Mouse (Mus musculus) lung, embryonic 14.5 days (tissue): ENCODE results near the gene Copz2. TPM values are rescaled to one million over a fixed set of nuclear protein-coding genes. Genes with fewer than 3 reads are reported as not detected.
A peak's percentile ranks its signal among the peaks of the same experiment; 100 is the strongest.
"Not testable (repeated sequence)": the region's sequence is repeated elsewhere in the genome, so short reads cannot be mapped to it uniquely, and the experiment has no call there.

ENCODE experiments used
- ATAC-seq: fragments of 200-750 bp; cut with Nextera tagmentation; 2 replicates; pipeline ENCODE4 v1.8.0; 2017; ENCODE audit warnings: mild to moderate bottlenecking, moderate TSS enrichment, moderate library complexity; ENCODE audit not compliant: insufficient read depth
- DNase-seq: peaks from one replicate; pipeline ENCODE4 v3.0.0-alpha.2; 2015
- H3K27ac ChIP-seq: fragments of 300-500 bp; sonication (generic); 2 replicates; pipeline ENCODE4 v1.5.1; 2014; ENCODE audit warnings: low read depth, mild to moderate bottlenecking, moderate library complexity
- H3K27me3 ChIP-seq: fragments of 300-500 bp; sonication (generic); 2 replicates; pipeline ENCODE4 v1.6.1; 2014; ENCODE audit warnings: low read length, control low read depth; ENCODE audit not compliant: insufficient read depth
- H3K36me3 ChIP-seq: fragments of 300-500 bp; sonication (generic); 2 replicates; pipeline ENCODE4 v1.6.1; 2014; ENCODE audit warnings: control low read depth; ENCODE audit not compliant: insufficient read depth
- H3K4me1 ChIP-seq: fragments of 300-500 bp; sonication (generic); 2 replicates; pipeline ENCODE4 v1.6.1; 2014; ENCODE audit warnings: antibody characterized with exemption, control low read depth; ENCODE audit not compliant: insufficient read depth
- H3K4me2 ChIP-seq: fragments of 300-500 bp; sonication (generic); 2 replicates; pipeline ENCODE4 v1.6.1; 2014; ENCODE audit warnings: mild to moderate bottlenecking
- H3K4me3 ChIP-seq: fragments of 300-500 bp; sonication (generic); 2 replicates; pipeline ENCODE4 v1.5.1; 2014; ENCODE audit warnings: low read depth, low read length
- H3K9ac ChIP-seq: fragments of 300-500 bp; sonication (generic); 2 replicates; pipeline ENCODE4 v1.6.1; 2014
- H3K9me3 ChIP-seq: fragments of 300-500 bp; sonication (generic); 2 replicates; pipeline ENCODE4 v1.6.1; 2016; ENCODE audit warnings: low read depth, low read length, control low read depth
- CTCF ChIP-seq: IDR thresholded peaks from 2 replicates; pipeline ENCODE4 v1.5.1; 2016; ENCODE audit warnings: antibody characterized with exemption, low read depth
- WGBS: fragments of 180-500 bp; shearing (Covaris S2); extraction: QIAGEN DNeasy Blood & Tissue Kit; methylation state at CpG from one replicate; pipeline ENCODE4 v1.1.7; 2014; 5-methylcytosine and 5-hydroxymethylcytosine counted together
- polyA plus RNA-seq: library from polyadenylated mRNA; unstranded; fragments of >200 nt; fragmentation: Nextera tagmentation; extraction: Ambion mirVana; gene quantifications from 2 replicates; pipeline ENCODE4 v1.2.1, GENCODE M21; 2014

The Copz2 gene
- polyA plus RNA-seq, result 144 and 151 TPM in 2 replicates

DNA sequence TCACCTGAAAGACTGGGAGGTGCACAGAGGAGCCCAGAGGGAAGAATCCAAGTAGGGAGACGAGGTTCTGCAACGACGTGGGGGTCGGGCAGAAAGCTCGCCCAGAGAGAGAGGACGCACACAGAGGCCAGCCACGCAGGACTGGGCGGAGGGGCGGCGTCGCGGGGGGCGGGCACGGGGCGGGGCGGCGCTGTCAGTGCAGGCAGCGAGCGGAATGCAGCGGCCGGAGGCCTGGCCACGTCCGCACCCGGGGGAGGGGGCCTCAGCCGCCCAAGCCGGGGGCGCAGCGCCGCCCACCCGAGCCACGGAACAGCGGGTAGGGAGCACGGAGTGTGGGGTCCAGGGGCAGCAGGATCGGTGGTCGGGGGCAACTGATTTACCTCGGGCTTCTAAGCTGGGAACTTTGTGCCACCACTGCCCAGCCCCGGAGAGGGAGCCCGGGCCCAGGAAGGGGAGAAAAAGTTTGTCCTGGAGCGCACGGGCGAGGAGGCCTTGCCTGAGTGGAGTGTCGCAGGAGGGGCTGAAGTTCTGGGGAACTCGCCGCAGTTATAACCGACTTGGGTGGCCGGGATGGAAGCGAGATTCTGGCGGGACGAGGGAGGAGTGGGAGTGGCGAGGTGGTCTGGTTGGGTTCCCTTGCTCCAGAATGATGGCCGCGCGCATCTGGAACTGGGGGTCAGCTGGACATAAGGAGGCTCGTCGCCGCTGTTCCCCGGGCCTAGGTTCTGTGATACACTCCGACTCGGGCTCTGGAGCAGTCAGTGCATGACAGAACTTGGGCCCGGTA, at the start of gene Copz2:
Copz2 (plus strand) TSS at position 190 of the 787 bp plus-strand sequence.
- Histone ChIP-seq H3K9ac (peak within 1 kb of the TSS; percentile 82), H3K36me3 (peaks cover 13% of the 10 kb centered on the region; the same call in 1 of the 2 replicates), H3K4me3 (peak within 1 kb of the TSS; percentile 68), H3K4me2 (peak within 1 kb of the TSS; percentile 83), H3K27me3 (no peaks in the 10 kb centered on the region), H3K4me1 (0 out of 2 replicates have a peak, but pooled peaks cover 3% of the 10 kb centered on the region), H3K9me3 (no peaks in the 10 kb centered on the region), H3K27ac (peak within 1 kb of the TSS; percentile 83)
- TF ChIP-seq CTCF, result no peak
- DNase-seq (peak; percentile 80), ATAC-seq (peak; percentile 94)
- under 1% methylated on average over 60 of the region's 60 CpGs for WGBS

DNA sequence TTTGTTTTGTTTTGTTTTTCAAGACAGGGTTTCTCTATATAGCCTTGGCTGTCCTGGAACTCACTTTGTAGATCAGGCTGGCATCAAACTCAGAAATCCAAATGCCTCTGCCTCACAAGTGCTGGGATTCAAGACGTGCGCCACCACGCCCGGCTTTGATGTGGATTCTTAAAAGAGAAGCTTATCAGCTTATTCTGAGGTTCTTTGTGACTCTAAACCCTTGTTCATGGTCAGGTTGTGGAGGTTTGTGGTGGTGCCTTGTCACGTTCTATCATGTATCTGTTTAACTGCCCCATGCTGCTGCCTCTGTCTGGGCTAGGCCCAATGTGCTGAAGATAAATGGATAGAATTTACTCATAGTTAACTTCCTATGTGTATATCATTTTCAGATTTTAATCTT, 44.1 kb upstream of the Copz2 start:
- DNase-seq, result no peak

DNA sequence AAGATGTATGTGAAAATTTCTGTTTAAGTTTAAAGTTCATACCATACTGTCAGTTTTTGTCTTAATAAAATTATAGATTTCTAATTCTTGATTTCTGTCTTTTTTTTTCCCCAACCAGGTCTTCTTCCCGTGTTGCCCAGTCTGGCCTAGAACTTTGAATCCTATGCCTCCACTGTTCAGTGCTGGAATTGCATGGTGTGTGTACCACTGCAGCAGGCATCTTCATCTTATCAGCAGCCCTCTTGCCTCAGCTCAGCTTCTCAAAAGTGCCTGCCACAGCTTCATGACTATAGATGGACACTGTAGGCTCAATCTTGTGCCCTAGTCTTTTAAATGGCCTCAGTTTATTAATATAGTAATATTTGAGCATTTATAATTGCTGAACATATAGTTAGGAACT, 41.6 kb upstream of the Copz2 start:
- Histone ChIP-seq H3K4me3 (no peak overlapping the region), H3K36me3 (peaks cover 90% of the 10 kb centered on the region), H3K4me1 (no peaks in the 10 kb centered on the region), H3K27ac (no peak overlapping the region), H3K27me3 (no peaks in the 10 kb centered on the region), H3K9ac (no peak overlapping the region), H3K4me2 (no peak overlapping the region), H3K9me3 (no peaks in the 10 kb centered on the region)
- 45% methylated on average over 1 of the region's 1 CpGs for WGBS
- TF ChIP-seq CTCF, result peak; percentile 38
- DNase-seq (peak; percentile 37), ATAC-seq (no peak)

More for the DNA sequence above, 44.1 kb upstream of the Copz2 start:
- 90% methylated on average over 5 of the region's 5 CpGs for WGBS
- Histone ChIP-seq H3K4me1 (no peaks in the 10 kb centered on the region), H3K27me3 (no peaks in the 10 kb centered on the region), H3K4me3 (no peak overlapping the region), H3K36me3 (peaks cover 96% of the 10 kb centered on the region), H3K9ac (no peak overlapping the region), H3K27ac (no peak overlapping the region), H3K9me3 (no peaks in the 10 kb centered on the region), H3K4me2 (no peak overlapping the region)
- no peak for ATAC-seq
- no peak for TF ChIP-seq CTCF

DNA sequence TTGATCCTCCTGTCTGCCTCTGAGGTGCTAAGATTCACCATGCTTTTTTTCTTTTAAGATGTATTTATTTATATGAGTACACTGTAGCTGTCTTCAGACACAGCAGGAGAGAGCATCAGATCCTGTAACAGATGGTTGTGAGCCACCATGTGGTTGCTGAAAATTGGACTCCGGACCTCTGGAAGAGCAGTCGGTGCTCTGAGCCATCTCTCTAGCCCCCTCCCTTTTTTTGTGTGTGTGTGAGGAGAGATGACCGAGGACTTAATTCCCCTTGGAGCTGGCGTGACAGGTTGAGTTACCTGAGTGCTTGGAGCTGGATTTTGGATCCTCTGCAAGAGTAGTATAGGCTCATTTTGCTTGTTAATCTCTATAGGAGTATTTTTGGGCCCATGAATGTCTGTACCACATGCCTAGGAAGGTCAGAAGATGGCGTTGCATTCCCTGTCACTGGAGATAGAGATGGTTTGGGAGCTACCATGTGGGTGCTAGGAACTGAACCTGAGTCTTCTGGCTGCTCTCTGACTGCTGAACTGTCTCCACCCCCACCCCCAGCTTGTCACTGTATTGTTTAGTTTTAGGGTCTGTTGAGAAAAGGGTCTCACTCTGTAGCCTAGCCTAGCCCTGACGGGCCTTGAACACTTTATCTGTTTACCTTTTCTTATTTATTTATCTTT, 40.0 kb upstream of the Copz2 start:
- DNase-seq, result no peak
- ATAC-seq, result no peak
- no peak overlapping the region for H3K4me2 ChIP-seq
- H3K4me1 ChIP-seq, result no peaks in the 10 kb centered on the region
- no peak overlapping the region for H3K27ac ChIP-seq
- no peaks in the 10 kb centered on the region for H3K9me3 ChIP-seq
- no peak overlapping the region for H3K4me3 ChIP-seq
- H3K27me3 ChIP-seq, result no peaks in the 10 kb centered on the region
- TF ChIP-seq CTCF, result no peak
- peaks cover 84% of the 10 kb centered on the region for H3K36me3 ChIP-seq
- no peak overlapping the region for H3K9ac ChIP-seq
- WGBS, result 84% methylated on average over 6 of the region's 6 CpGs

DNA sequence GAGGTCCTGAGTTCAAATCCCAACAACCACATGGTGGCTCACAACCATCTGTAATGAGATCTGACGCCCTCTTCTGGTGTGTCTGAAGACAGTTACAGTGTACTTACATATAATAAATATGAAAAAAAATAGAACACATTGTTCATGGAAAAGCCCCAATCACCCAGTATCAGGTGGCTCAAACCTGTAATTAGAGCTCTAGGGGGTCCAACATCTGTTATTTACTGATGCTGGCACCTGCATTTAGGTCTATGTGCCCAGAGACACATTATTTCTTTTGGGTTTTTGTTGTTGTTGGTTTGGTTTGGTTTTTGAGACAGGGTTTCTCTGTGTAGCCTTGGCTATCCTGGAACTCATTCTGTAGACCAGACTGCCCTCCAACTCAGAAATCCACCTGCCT, 38.5 kb upstream of the Copz2 start:
- not testable (repeated sequence) for H3K9me3 ChIP-seq, H3K4me2 ChIP-seq, H3K9ac ChIP-seq, H3K4me1 ChIP-seq, H3K4me3 ChIP-seq, H3K27ac ChIP-seq, DNase-seq, ATAC-seq, H3K27me3 ChIP-seq
- WGBS, result 90% methylated on average over 1 of the region's 1 CpGs
- 0 out of 2 replicates have a peak, but pooled peaks have one; percentile 3 for TF ChIP-seq CTCF
- H3K36me3 ChIP-seq, result peaks cover 83% of the 10 kb centered on the region

DNA sequence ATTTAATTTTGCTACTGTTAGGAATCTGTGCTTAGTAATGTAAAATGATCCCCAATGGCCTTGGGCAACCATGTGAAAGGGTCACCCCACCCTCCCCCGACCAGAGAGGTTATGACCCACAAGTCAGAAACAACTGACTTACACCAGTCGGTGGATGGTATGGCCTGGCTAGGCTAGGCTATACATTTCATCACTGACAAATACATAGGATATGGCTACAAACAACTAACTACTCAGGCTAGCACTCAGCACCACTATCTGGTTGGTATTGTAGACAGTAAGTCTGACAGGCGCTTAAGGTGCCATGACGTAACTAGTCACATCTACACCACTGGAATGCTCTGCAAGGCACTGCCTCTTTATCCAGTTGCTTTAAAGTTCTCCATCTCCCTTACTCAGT, 36.2 kb upstream of the Copz2 start:
- no peaks in the 10 kb centered on the region for H3K27me3 ChIP-seq
- no peak for TF ChIP-seq CTCF
- peaks cover 84% of the 10 kb centered on the region for H3K36me3 ChIP-seq
- 73% methylated on average over 4 of the region's 4 CpGs for WGBS
- H3K9ac ChIP-seq, result no peak overlapping the region
- ATAC-seq, result no peak
- H3K27ac ChIP-seq, result no peak overlapping the region
- no peak overlapping the region for H3K4me2 ChIP-seq
- no peak for DNase-seq
- no peak overlapping the region for H3K4me3 ChIP-seq
- H3K9me3 ChIP-seq, result no peaks in the 10 kb centered on the region
- no peaks in the 10 kb centered on the region for H3K4me1 ChIP-seq

DNA sequence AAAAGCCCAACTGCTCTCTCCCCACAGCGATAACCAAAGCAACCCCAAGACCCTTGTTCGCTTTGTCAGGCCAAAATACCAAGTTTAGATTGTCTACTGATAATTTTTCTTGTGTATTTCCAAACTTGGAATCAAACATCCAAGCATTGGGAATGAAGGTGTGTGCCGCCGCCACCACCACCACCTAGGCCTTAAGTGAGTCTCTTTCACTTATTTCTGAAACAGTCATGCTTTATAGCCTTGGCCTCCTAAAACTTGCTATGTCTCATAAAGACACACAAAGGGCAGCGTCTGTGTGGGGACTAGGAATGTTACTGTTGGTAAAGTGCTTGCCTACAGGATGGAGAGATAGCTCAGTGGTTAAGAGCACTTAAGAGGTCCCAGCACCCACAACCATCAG, 35.8 kb upstream of the Copz2 start:
- Histone ChIP-seq H3K27me3 (no peaks in the 10 kb centered on the region), H3K4me2 (no peak overlapping the region), H3K9ac (no peak overlapping the region), H3K9me3 (no peaks in the 10 kb centered on the region), H3K36me3 (peaks cover 84% of the 10 kb centered on the region), H3K27ac (no peak overlapping the region), H3K4me3 (no peak overlapping the region), H3K4me1 (no peaks in the 10 kb centered on the region)
- WGBS, result 83% methylated on average over 5 of the region's 5 CpGs
- no peak for TF ChIP-seq CTCF
- no peak for ATAC-seq
- DNase-seq, result no peak
